Mouse (Mus musculus) liver (tissue): ENCODE data around the gene Gstp3.
"Not testable (repeated sequence)": the region's sequence is repeated elsewhere in the genome, so short reads cannot be mapped to it uniquely, and the experiment has no call there.

ENCODE experiments used
- DNase-seq: peaks from one replicate; pipeline ENCODE4 v3.0.0-alpha.2; 2020; ENCODE audit warnings: mixed read lengths

Gene Gstp3

DNA sequence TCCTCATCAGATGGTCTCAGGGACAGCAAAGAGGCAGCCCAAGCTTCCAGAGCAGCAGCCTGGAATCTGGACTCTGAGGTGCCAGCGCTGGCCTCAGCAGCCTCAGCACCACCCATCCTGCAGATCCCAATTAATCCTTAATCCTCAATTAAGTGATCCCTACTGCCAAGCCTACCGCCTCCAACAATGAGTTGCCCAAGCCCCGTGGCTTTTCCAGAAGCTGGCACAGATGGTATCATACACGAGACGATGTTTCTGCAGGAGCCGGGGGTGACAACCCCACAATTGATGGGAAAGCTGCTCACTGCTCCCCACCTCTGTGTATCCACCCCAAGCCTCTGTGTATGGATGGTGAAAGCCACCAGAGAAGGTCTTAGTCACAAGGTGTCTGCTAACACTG is 29.8 kb upstream of the Gstp3 start:
- DNase-seq: no peak

GRCm38 (mm10) chr19:4088146-4088545 is 28.8 kb upstream of the Gstp3 start:
- no peak for DNase-seq

- no peak for DNase-seq
Measured at GRCm38 (mm10) chr19:4087090-4087489, 27.7 kb upstream of the Gstp3 start.

- DNase-seq: no peak
Measured at GRCm38 (mm10) chr19:4086156-4086555, 26.8 kb upstream of the Gstp3 start.

DNA sequence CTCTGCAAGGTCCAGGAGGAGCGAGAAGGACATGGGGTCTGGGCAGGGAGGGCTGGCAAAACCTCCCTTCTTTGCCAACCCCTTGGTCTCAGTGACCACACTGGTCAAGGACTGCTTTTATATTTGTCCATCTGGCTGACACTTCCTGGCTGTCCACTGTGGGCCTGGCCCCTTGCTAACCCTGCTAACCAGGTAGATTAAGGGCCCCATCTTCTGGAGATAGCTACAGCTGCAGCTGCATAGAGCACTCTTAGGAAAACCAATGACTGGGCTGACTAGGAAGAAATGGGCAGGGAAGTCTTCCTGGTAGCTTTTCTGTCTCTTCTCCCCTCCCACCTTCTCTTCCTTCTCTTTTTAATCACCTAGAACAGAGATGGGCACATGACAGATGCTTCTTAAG is 25.6 kb upstream of the Gstp3 start:
- DNase-seq: no peak

DNA sequence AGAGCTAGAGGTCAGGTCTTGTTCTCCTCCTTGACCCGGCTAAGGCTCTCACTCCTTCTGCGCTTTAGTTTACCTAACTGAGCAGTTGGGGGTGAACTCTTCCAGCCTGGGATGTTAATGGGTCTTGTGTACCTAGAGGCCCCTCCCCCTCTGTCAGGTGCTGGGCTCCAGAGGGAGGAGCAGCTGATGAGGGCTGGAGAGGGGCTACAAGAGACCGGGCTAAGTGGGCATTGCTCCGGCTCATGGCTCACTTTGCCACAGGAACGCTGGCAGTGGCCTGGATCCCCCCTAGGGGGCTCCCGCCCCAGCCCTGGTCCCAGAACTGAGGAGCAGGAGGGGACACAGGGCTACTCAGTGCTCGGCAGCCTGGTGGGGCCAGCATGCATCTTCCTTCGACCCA is 24.5 kb upstream of the Gstp3 start:
- no peak for DNase-seq

DNA sequence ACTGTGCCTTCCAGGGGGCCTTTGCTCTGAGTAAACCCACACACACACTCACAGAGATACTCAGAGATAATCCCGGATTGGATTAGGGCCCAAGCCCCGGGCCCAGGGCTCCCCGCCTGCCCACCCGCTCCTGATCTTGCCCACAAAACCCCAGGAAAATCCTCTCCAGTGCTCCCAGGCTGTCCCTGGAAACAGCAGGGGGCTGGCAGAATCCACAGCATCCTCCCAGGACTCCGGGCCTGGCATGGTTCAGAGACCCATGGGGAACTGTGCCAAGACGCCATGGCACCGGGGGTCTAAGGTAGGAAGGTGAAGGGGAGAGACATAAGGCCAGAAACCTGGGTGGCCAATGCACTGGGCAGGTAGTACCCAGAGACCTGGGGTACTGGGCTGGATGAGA is 23.9 kb upstream of the Gstp3 start:
- DNase-seq: no peak

- no peak for DNase-seq
Measured at GRCm38 (mm10) chr19:4082219-4082965, 23.0 kb upstream of the Gstp3 start.

DNA sequence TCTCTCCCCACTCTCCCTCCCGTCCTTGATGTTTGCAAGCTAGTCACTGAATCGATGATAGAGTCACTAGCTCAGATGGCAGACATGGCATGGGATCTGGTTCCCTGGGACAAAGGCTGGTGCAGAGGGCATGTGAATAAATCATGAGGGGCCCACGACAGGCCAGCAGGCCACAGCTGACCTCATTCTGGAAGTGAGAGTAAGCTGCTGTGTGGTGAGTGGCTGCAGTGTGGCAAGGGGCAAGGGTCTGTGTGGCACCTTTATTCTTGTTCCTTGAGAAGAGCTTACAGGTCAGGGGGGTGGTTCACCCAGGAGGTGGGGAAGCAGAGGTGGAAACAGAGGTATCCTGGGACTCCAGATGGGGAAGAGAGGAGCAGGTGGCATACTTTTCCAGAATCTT is 22.0 kb upstream of the Gstp3 start, which contains the start of gene Cabp2:
Cabp2 (plus strand) TSS at position 185 of the 400 bp plus-strand sequence.
- DNase-seq: no peak

GRCm38 (mm10) chr19:4080511-4081009 is 21.2 kb upstream of the Gstp3 start:
- DNase-seq: peak; percentile 59

- DNase-seq: no peak
Measured at GRCm38 (mm10) chr19:4079594-4079993, 20.2 kb upstream of the Gstp3 start.

GRCm38 (mm10) chr19:4075531-4075930 is 16.2 kb upstream of the Gstp3 start:
- DNase-seq: no peak

- no peak for DNase-seq
Measured at GRCm38 (mm10) chr19:4072706-4073424, 13.5 kb upstream of the Gstp3 start.

DNA sequence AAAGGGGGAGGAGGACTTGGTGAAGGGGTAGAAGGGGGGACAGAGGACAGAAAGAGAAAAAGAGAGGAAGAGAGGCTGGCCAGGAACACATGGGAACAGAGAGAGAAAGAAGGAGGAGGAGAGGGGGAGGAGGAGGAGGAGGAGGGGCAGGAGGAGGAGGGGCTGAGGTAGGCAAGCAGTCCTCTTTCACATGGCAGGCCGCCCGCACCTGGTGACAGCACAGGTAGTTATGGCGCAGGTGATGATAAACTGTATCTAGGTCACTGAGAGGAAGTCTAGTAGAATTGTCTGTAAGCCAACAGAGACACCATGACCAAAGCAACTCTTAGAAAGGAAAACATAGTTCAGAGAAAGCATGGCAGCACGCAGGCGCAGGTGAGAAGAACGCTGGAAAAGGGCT is 12.0 kb upstream of the Gstp3 start:
- DNase-seq: no peak

GRCm38 (mm10) chr19:4070756-4071155 is 11.4 kb upstream of the Gstp3 start:
- no peak for DNase-seq

DNA sequence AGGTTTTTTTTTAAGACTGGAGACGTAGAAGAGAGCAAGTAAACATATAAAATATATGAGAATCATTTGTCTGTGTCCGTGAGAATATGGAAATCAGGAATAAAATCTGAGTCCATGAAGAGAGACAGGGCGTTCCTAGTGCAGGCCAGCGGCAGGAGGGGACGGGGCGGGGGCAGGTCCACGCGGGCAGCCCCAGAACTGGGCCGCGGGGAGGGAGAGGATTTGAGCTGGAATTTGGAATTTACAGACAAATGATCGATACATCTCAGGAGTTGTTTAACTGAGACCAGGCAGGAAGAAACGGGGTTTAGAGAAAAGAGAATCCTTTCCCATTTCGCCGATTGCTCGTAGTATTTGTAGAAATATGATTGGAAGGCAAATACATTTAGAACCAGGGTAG is 10.9 kb upstream of the Gstp3 start:
- DNase-seq: no peak

DNA sequence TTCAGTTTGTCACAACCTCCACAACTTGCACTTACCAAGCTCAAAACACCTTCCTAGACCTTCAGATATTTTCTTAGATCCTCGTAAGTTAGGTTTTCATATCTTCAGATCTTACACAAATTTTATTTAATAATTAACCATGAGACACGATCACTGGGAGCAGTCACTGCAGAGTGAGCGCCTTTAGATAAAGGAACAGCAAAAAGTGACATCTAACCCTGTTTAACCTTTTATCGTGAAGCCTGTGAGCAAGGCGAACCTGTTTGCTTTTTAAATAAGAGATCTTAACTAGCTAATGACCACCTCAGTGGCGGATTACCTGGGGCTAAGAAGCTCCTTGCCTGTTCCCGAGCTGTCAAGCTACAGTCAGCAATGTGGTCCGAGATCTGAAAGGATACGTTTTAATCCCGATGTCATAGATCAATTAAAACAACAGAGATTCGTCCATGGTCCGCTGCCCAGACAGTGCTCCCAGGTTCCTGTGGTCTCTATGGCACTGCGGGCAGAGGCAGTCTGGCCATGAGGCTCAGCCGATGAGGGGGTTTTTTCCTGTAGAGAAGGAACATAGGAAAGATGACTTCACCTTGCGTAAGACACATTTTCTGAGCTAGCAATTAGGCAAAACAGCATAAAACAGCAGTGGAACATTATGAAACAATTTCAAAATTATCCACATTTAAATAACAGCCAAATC is 9.5 kb upstream of the Gstp3 start:
- DNase-seq: no peak

DNA sequence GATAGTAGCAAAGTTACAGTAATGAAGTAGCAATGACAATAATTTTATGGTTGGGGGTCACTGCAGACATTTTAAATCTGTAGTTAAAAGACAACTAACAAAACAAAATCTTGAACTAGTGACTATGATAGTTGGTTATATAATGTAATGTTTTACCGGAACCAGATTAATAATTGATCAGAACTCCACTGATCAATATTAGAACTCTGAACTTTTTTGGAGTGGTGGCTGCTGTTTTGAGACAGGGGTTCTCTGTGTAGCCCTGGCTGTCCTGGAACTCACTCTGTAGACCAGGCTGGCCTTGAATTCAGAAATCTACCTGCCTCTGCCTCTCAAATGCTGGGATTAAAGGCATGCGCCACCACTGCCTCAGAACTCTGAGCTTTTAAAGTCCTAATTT is 8.9 kb upstream of the Gstp3 start:
- DNase-seq: not testable (repeated sequence)

- DNase-seq: no peak
Measured at GRCm38 (mm10) chr19:4066877-4067276, 7.5 kb upstream of the Gstp3 start.

DNA sequence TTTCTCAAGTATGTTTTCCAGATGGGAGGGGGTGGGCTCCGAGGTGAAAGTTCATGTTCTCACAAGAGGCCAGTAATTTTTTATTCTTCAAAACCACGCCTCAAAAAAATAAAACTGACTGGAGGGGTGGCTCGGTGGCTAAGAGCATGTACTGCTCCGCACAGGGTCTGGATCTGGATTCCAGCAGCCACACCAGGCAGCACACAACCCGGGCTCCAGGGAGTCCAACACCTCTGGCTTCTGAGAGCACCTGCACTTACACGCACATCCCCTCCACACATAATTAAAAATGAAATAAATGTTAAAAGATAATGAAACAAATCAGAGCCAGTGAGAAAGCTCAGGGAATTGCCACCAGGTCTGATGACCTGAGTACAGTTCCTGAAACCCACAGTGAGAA is 6.9 kb upstream of the Gstp3 start:
- DNase-seq: no peak

GRCm38 (mm10) chr19:4064501-4064900 is 5.1 kb upstream of the Gstp3 start:
- DNase-seq: not testable (repeated sequence)

- DNase-seq: not testable (repeated sequence)
Measured at GRCm38 (mm10) chr19:4063357-4063756, 4.0 kb upstream of the Gstp3 start.

GRCm38 (mm10) chr19:4060899-4061465 is 1.6 kb upstream of the Gstp3 start:
- no peak for DNase-seq
